Mouse (Mus musculus): ENCODE results near the gene Gm9970. TPM values are rescaled to one million over a fixed set of nuclear protein-coding genes. Genes with fewer than 3 reads are reported as not detected.

Gm9970 gene
- 0.40 and 0.48 TPM in 2 replicates for polyA plus RNA-seq (2016; fragmentation: Nextera tagmentation; extraction: Ambion mirVana)

- Histone ChIP-seq H3K27me3 (ENCODE audit: low read depth, poor library complexity, severe bottlenecking) (no peaks in the 10 kb centered on the region), H3K4me1 (peaks cover 13% of the 10 kb centered on the region), H3K9me3 (replicated peaks) (no peaks in the 10 kb centered on the region), H3K27ac (peak within 1 kb of the TSS; percentile 97), H3K4me3 (peak within 1 kb of the TSS; percentile 96), H3K36me3 (peaks cover 24% of the 10 kb centered on the region)
- peak; percentile 94 for DNase-seq (ENCODE audit: low spot score)
- WGBS: under 1% methylated on average over 102 of the region's 103 CpGs
These were observed at the start of gene Gm9970, which contains the start of gene Nrbp1 for GRCm38 (mm10) chr5:31240637-31241521. Gene Gm9970, minus strand, starts transcription at chr5:31241232. Gene Nrbp1, plus strand, starts transcription at chr5:31240864.

- H3K9me3 ChIP-seq (replicated peaks): no peaks in the 10 kb centered on the region
- peaks cover 49% of the 10 kb centered on the region for H3K36me3 ChIP-seq
- no peak overlapping the region for H3K27ac ChIP-seq
- no peak for DNase-seq (ENCODE audit: low spot score)
- no peaks in the 10 kb centered on the region for H3K27me3 ChIP-seq (ENCODE audit: low read depth, poor library complexity, severe bottlenecking)
- H3K4me1 ChIP-seq: peaks cover 25% of the 10 kb centered on the region
- H3K4me3 ChIP-seq: peak overlapping the region; percentile 56
- 84% methylated on average over 3 of the region's 3 CpGs for WGBS
These were observed 48.7 kb upstream of the Gm9970 start for GRCm38 (mm10) chr5:31289626-31290230.

- DNase-seq (ENCODE audit: low spot score): no peak
- 76% methylated on average over 3 of the region's 3 CpGs for WGBS
These were observed 47.6 kb upstream of the Gm9970 start for GRCm38 (mm10) chr5:31288655-31289054.

GRCm38 (mm10) chr5:31288225-31288624, 47.2 kb upstream of the Gm9970 start:
- peaks cover 16% of the 10 kb centered on the region for H3K4me1 ChIP-seq
- no peak overlapping the region for H3K27ac ChIP-seq
- peaks cover 52% of the 10 kb centered on the region for H3K36me3 ChIP-seq
- no peak for DNase-seq (ENCODE audit: low spot score)
- H3K9me3 ChIP-seq (replicated peaks): no peaks in the 10 kb centered on the region
- WGBS: 83% methylated on average over 4 of the region's 4 CpGs
- H3K27me3 ChIP-seq (ENCODE audit: low read depth, poor library complexity, severe bottlenecking): no peaks in the 10 kb centered on the region
- H3K4me3 ChIP-seq: no peak overlapping the region

More at GRCm38 (mm10) chr5:31288655-31289054, 47.6 kb upstream of the Gm9970 start:
- no peak overlapping the region for H3K27ac ChIP-seq
- H3K27me3 ChIP-seq (ENCODE audit: low read depth, poor library complexity, severe bottlenecking): no peaks in the 10 kb centered on the region
- H3K9me3 ChIP-seq (replicated peaks): no peaks in the 10 kb centered on the region
- no peak overlapping the region for H3K4me3 ChIP-seq
- peaks cover 16% of the 10 kb centered on the region for H3K4me1 ChIP-seq
- H3K36me3 ChIP-seq: peaks cover 52% of the 10 kb centered on the region

- no peak for DNase-seq (ENCODE audit: low spot score)
- 89% methylated on average over 20 of the region's 20 CpGs for WGBS
- Histone ChIP-seq H3K27ac (no peak overlapping the region), H3K9me3 (replicated peaks) (no peaks in the 10 kb centered on the region), H3K36me3 (peaks cover 96% of the 10 kb centered on the region), H3K4me3 (no peak overlapping the region), H3K4me1 (no peaks in the 10 kb centered on the region), H3K27me3 (ENCODE audit: low read depth, poor library complexity, severe bottlenecking) (no peaks in the 10 kb centered on the region)
These were observed 38.4 kb upstream of the Gm9970 start for GRCm38 (mm10) chr5:31279245-31279988.

- no peaks in the 10 kb centered on the region for H3K9me3 ChIP-seq (replicated peaks)
- no peak for DNase-seq (ENCODE audit: low spot score)
- WGBS: 93% methylated on average over 6 of the region's 6 CpGs
- no peaks in the 10 kb centered on the region for H3K27me3 ChIP-seq (ENCODE audit: low read depth, poor library complexity, severe bottlenecking)
- no peak overlapping the region for H3K4me3 ChIP-seq
- no peak overlapping the region for H3K27ac ChIP-seq
- no peaks in the 10 kb centered on the region for H3K4me1 ChIP-seq
- H3K36me3 ChIP-seq: peaks cover 85% of the 10 kb centered on the region
These were observed 32.0 kb upstream of the Gm9970 start for GRCm38 (mm10) chr5:31273018-31273417.

GRCm38 (mm10) chr5:31267686-31268085, 26.7 kb upstream of the Gm9970 start:
- Histone ChIP-seq H3K4me1 (no peaks in the 10 kb centered on the region), H3K27me3 (ENCODE audit: low read depth, poor library complexity, severe bottlenecking) (no peaks in the 10 kb centered on the region), H3K36me3 (peaks cover 94% of the 10 kb centered on the region), H3K4me3 (no peak overlapping the region), H3K9me3 (replicated peaks) (no peaks in the 10 kb centered on the region), H3K27ac (no peak overlapping the region)
- DNase-seq (ENCODE audit: low spot score): no peak
- WGBS: 86% methylated on average over 6 of the region's 6 CpGs

GRCm38 (mm10) chr5:31266101-31266500, 25.1 kb upstream of the Gm9970 start:
- no peaks in the 10 kb centered on the region for H3K4me1 ChIP-seq
- DNase-seq (ENCODE audit: low spot score): no peak
- no peak overlapping the region for H3K4me3 ChIP-seq
- peaks cover 96% of the 10 kb centered on the region for H3K36me3 ChIP-seq
- H3K27me3 ChIP-seq (ENCODE audit: low read depth, poor library complexity, severe bottlenecking): no peaks in the 10 kb centered on the region
- WGBS: 90% methylated on average over 7 of the region's 7 CpGs
- no peak overlapping the region for H3K27ac ChIP-seq
- no peaks in the 10 kb centered on the region for H3K9me3 ChIP-seq (replicated peaks)

GRCm38 (mm10) chr5:31257616-31258015, 16.6 kb upstream of the Gm9970 start:
- H3K27me3 ChIP-seq (ENCODE audit: low read depth, poor library complexity, severe bottlenecking): no peaks in the 10 kb centered on the region
- H3K4me3 ChIP-seq: no peak overlapping the region
- DNase-seq (ENCODE audit: low spot score): no peak
- peaks cover 15% of the 10 kb centered on the region for H3K4me1 ChIP-seq
- no peak overlapping the region for H3K27ac ChIP-seq
- H3K9me3 ChIP-seq (replicated peaks): no peaks in the 10 kb centered on the region
- peaks cover 92% of the 10 kb centered on the region for H3K36me3 ChIP-seq
- 88% methylated on average over 11 of the region's 11 CpGs for WGBS

- H3K27ac ChIP-seq: no peak overlapping the region
- H3K27me3 ChIP-seq (ENCODE audit: low read depth, poor library complexity, severe bottlenecking): no peaks in the 10 kb centered on the region
- H3K9me3 ChIP-seq (replicated peaks): no peaks in the 10 kb centered on the region
- H3K36me3 ChIP-seq: peaks cover 89% of the 10 kb centered on the region
- peaks cover 31% of the 10 kb centered on the region for H3K4me1 ChIP-seq
- DNase-seq (ENCODE audit: low spot score): no peak
- no peak overlapping the region for H3K4me3 ChIP-seq
- 81% methylated on average over 2 of the region's 2 CpGs for WGBS
These were observed 14.9 kb upstream of the Gm9970 start for GRCm38 (mm10) chr5:31255971-31256370.

GRCm38 (mm10) chr5:31255381-31255780, 14.3 kb upstream of the Gm9970 start:
- 97% methylated on average over 2 of the region's 2 CpGs for WGBS
- Histone ChIP-seq H3K4me1 (peaks cover 37% of the 10 kb centered on the region), H3K4me3 (no peak overlapping the region), H3K36me3 (peaks cover 89% of the 10 kb centered on the region), H3K27me3 (ENCODE audit: low read depth, poor library complexity, severe bottlenecking) (no peaks in the 10 kb centered on the region), H3K9me3 (replicated peaks) (no peaks in the 10 kb centered on the region), H3K27ac (no peak overlapping the region)
- no peak for DNase-seq (ENCODE audit: low spot score)

- no peaks in the 10 kb centered on the region for H3K9me3 ChIP-seq (replicated peaks)
- 88% methylated on average over 8 of the region's 8 CpGs for WGBS
- no peaks in the 10 kb centered on the region for H3K27me3 ChIP-seq (ENCODE audit: low read depth, poor library complexity, severe bottlenecking)
- no peak for DNase-seq (ENCODE audit: low spot score)
- H3K27ac ChIP-seq: no peak overlapping the region
- peaks cover 38% of the 10 kb centered on the region for H3K4me1 ChIP-seq
- no peak overlapping the region for H3K4me3 ChIP-seq
- H3K36me3 ChIP-seq: peaks cover 89% of the 10 kb centered on the region
These were observed 13.9 kb upstream of the Gm9970 start for GRCm38 (mm10) chr5:31254901-31255300.
